Mouse (Mus musculus): Measurements from ENCODE around the gene Sar1b. TPM values are rescaled to one million over a fixed set of nuclear protein-coding genes. Genes with fewer than 3 reads are reported as not detected.

Sar1b gene
- polyA plus RNA-seq, 1 experiment from 2014 or later: 225 TPM

DNA sequence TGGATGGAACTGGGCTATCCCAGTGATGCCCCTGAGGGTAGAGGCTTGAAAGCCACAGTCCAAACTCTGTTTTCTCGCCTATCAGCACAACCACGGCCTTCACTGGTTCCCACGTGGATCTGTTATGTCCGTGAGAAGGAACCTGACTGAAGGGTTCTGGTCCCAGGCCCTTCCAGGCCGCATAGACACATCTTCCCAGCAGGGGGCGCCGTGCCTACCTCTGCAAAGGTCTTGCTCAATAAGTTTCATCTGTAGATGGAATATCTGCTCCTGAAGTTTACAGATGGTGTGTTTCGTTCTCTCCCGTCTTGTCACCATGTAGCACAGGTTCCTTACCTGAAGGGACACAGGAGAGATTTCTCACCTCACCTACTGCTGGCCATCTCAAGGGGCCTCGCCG lies 57.4 kb downstream of the Sar1b start:
- H3K4me2 ChIP-seq (replicated peaks): no peak overlapping the region
- H3K4me1 ChIP-seq (replicated peaks; ENCODE audit: control insufficient read depth, insufficient read depth, low read length): peaks cover 7% of the 10 kb centered on the region; the same call in 1 of the 2 replicates
- no peaks in the 10 kb centered on the region for H3K9me3 ChIP-seq (ENCODE audit: control insufficient read depth, low read length)
- DNase-seq (ENCODE audit: low spot score): peak; percentile 72
- WGBS: 45% methylated on average over 11 of the region's 11 CpGs
- no peak overlapping the region for H3K27ac ChIP-seq
- no peaks in the 10 kb centered on the region for H3K27me3 ChIP-seq (ENCODE audit: control insufficient read depth, insufficient read depth, low read length)
- H3K36me3 ChIP-seq (replicated peaks; ENCODE audit: control insufficient read depth, insufficient read depth): no peaks in the 10 kb centered on the region
- no peak overlapping the region for H3K9ac ChIP-seq
- no peak for ATAC-seq (ENCODE audit: low FRiP score)
- H3K4me3 ChIP-seq (replicated peaks; ENCODE audit: low read length): no peak overlapping the region

GRCm38 (mm10) chr11:51822736-51823135 lies 59.2 kb downstream of the Sar1b start:
- WGBS: 24% methylated on average over 4 of the region's 4 CpGs
- H3K4me3 ChIP-seq (replicated peaks; ENCODE audit: low read length): no peak overlapping the region
- no peak for ATAC-seq (ENCODE audit: low FRiP score)
- H3K4me2 ChIP-seq (replicated peaks): no peak overlapping the region
- H3K4me1 ChIP-seq (replicated peaks; ENCODE audit: control insufficient read depth, insufficient read depth, low read length): peaks cover 7% of the 10 kb centered on the region; the same call in 1 of the 2 replicates
- H3K27ac ChIP-seq: no peak overlapping the region
- no peaks in the 10 kb centered on the region for H3K27me3 ChIP-seq (ENCODE audit: control insufficient read depth, insufficient read depth, low read length)
- no peak overlapping the region for H3K9ac ChIP-seq
- no peaks in the 10 kb centered on the region for H3K36me3 ChIP-seq (replicated peaks; ENCODE audit: control insufficient read depth, insufficient read depth)
- DNase-seq (ENCODE audit: low spot score): no peak
- H3K9me3 ChIP-seq (ENCODE audit: control insufficient read depth, low read length): no peaks in the 10 kb centered on the region

DNA sequence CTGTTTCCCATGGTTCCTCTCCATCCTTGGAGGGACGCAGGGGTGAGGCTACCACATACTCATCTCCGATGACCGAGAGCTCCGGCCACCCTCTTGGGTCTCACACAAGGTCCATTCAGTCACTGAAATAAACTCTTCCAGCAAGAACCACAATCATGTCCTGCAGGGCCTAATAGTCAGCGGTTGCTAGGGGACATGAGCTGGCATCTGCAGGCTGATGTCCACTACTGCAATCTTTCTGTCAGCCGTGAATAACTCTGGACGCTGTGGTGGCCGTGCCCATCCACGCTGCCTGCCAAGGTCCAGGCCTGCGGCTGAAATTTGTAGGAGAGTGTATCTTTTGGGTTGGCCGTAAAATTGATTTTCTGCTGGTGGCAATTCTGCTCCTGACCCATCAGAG lies 59.8 kb downstream of the Sar1b start:
- no peak overlapping the region for H3K9ac ChIP-seq
- H3K36me3 ChIP-seq (replicated peaks; ENCODE audit: control insufficient read depth, insufficient read depth): no peaks in the 10 kb centered on the region
- 33% methylated on average over 11 of the region's 11 CpGs for WGBS
- no peak overlapping the region for H3K4me2 ChIP-seq (replicated peaks)
- H3K27me3 ChIP-seq (ENCODE audit: control insufficient read depth, insufficient read depth, low read length): no peaks in the 10 kb centered on the region
- no peaks in the 10 kb centered on the region for H3K9me3 ChIP-seq (ENCODE audit: control insufficient read depth, low read length)
- H3K4me3 ChIP-seq (replicated peaks; ENCODE audit: low read length): no peak overlapping the region
- H3K4me1 ChIP-seq (replicated peaks; ENCODE audit: control insufficient read depth, insufficient read depth, low read length): peaks cover 7% of the 10 kb centered on the region; the same call in 1 of the 2 replicates
- ATAC-seq (ENCODE audit: low FRiP score) (no peak), DNase-seq (ENCODE audit: low spot score) (no peak)
- no peak overlapping the region for H3K27ac ChIP-seq

- Histone ChIP-seq H3K27me3 (ENCODE audit: control insufficient read depth, insufficient read depth, low read length) (no peaks in the 10 kb centered on the region), H3K9ac (no peak overlapping the region), H3K27ac (no peak overlapping the region), H3K36me3 (replicated peaks; ENCODE audit: control insufficient read depth, insufficient read depth) (no peaks in the 10 kb centered on the region), H3K9me3 (ENCODE audit: control insufficient read depth, low read length) (no peaks in the 10 kb centered on the region), H3K4me3 (replicated peaks; ENCODE audit: low read length) (no peak overlapping the region), H3K4me2 (replicated peaks) (no peak overlapping the region), H3K4me1 (replicated peaks; ENCODE audit: control insufficient read depth, insufficient read depth, low read length) (peaks cover 7% of the 10 kb centered on the region; the same call in 1 of the 2 replicates)
- WGBS: 86% methylated on average over 3 of the region's 3 CpGs
- no peak for ATAC-seq (ENCODE audit: low FRiP score)
- no peak for DNase-seq (ENCODE audit: low spot score)
Measured at GRCm38 (mm10) chr11:51823963-51824753, 60.7 kb downstream of the Sar1b start.

DNA sequence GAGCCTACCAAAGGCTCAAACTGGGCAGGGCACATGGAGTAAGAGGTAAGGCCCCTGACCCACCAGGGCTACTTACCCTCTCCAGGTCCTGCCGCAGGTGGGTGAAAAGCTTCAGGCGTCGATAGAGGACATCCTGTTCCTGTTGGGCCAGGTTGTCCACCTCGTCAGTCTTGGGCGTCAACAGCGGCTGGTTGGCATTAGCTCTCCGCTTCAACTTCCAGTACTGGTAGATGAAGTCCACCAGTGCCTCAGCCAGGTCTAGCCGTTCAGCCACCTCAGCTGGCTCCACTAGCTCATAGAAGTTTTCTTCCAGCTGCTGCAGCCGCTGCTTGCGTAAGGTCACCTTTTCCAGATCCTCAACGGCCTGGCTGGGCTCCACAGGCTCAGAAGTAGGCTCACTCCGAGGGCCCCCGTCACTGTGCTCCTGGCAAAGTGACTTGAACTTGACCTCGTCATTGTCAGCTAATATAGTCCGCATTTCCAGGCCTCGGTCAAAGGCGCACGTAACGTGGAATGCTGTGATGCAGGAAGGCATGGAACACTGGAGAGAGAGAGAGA lies 61.5 kb downstream of the Sar1b start:
- Histone ChIP-seq H3K9ac (no peak overlapping the region), H3K9me3 (ENCODE audit: control insufficient read depth, low read length) (no peaks in the 10 kb centered on the region), H3K36me3 (replicated peaks; ENCODE audit: control insufficient read depth, insufficient read depth) (no peaks in the 10 kb centered on the region), H3K4me2 (replicated peaks) (no peak overlapping the region), H3K27me3 (ENCODE audit: control insufficient read depth, insufficient read depth, low read length) (no peaks in the 10 kb centered on the region), H3K27ac (no peak overlapping the region), H3K4me3 (replicated peaks; ENCODE audit: low read length) (no peak overlapping the region), H3K4me1 (replicated peaks; ENCODE audit: control insufficient read depth, insufficient read depth, low read length) (peaks cover 7% of the 10 kb centered on the region; the same call in 1 of the 2 replicates)
- DNase-seq (ENCODE audit: low spot score): no peak
- WGBS: 93% methylated on average over 19 of the region's 19 CpGs
- no peak for ATAC-seq (ENCODE audit: low FRiP score)

- Histone ChIP-seq H3K4me1 (replicated peaks; ENCODE audit: control insufficient read depth, insufficient read depth, low read length) (peaks cover 5% of the 10 kb centered on the region), H3K27ac (no peak overlapping the region), H3K9me3 (ENCODE audit: control insufficient read depth, low read length) (no peaks in the 10 kb centered on the region), H3K27me3 (ENCODE audit: control insufficient read depth, insufficient read depth, low read length) (no peaks in the 10 kb centered on the region), H3K36me3 (replicated peaks; ENCODE audit: control insufficient read depth, insufficient read depth) (no peaks in the 10 kb centered on the region), H3K4me3 (replicated peaks; ENCODE audit: low read length) (no peak overlapping the region), H3K9ac (no peak overlapping the region), H3K4me2 (replicated peaks) (no peak overlapping the region)
- ATAC-seq (ENCODE audit: low FRiP score) (peak; percentile 37; the same call in 1 of the 2 replicates), DNase-seq (ENCODE audit: low spot score) (no peak)
- 53% methylated on average over 4 of the region's 4 CpGs for WGBS
Measured at GRCm38 (mm10) chr11:51831962-51832909, 68.7 kb downstream of the Sar1b start.

DNA sequence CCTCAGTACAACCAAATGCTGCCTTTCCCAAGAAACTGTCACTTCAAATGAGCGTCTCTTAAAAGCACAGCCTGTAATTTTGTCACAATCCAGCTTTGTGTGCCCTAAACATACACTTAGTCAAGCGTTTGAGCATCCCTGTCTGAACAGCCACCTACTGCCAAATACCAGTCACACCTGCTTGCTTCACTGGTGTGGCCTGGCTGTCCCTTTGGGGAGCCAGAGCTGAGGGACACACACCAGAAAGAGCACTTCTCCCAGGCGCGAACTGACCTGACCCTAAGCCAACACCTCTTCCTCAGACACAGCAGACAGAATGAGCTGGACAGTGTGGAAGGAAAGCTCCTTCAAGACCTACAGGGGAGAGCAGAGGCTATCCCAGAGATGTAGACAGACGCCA lies 69.5 kb downstream of the Sar1b start:
- Histone ChIP-seq H3K4me1 (replicated peaks; ENCODE audit: control insufficient read depth, insufficient read depth, low read length) (peaks cover 5% of the 10 kb centered on the region), H3K9ac (no peak overlapping the region), H3K4me3 (replicated peaks; ENCODE audit: low read length) (no peak overlapping the region), H3K27ac (no peak overlapping the region), H3K36me3 (replicated peaks; ENCODE audit: control insufficient read depth, insufficient read depth) (no peaks in the 10 kb centered on the region), H3K27me3 (ENCODE audit: control insufficient read depth, insufficient read depth, low read length) (no peaks in the 10 kb centered on the region), H3K9me3 (ENCODE audit: control insufficient read depth, low read length) (no peaks in the 10 kb centered on the region), H3K4me2 (replicated peaks) (no peak overlapping the region)
- DNase-seq (ENCODE audit: low spot score): no peak
- 70% methylated on average over 5 of the region's 5 CpGs for WGBS
- ATAC-seq (ENCODE audit: low FRiP score): no peak

GRCm38 (mm10) chr11:51833393-51834066 lies 70.0 kb downstream of the Sar1b start:
- Histone ChIP-seq H3K9ac (no peak overlapping the region), H3K27me3 (ENCODE audit: control insufficient read depth, insufficient read depth, low read length) (no peaks in the 10 kb centered on the region), H3K9me3 (ENCODE audit: control insufficient read depth, low read length) (no peaks in the 10 kb centered on the region), H3K4me2 (replicated peaks) (no peak overlapping the region), H3K36me3 (replicated peaks; ENCODE audit: control insufficient read depth, insufficient read depth) (no peaks in the 10 kb centered on the region), H3K27ac (no peak overlapping the region), H3K4me1 (replicated peaks; ENCODE audit: control insufficient read depth, insufficient read depth, low read length) (peaks cover 5% of the 10 kb centered on the region), H3K4me3 (replicated peaks; ENCODE audit: low read length) (no peak overlapping the region)
- no peak for DNase-seq (ENCODE audit: low spot score)
- ATAC-seq (ENCODE audit: low FRiP score): no peak
- WGBS: 90% methylated on average over 10 of the region's 10 CpGs

GRCm38 (mm10) chr11:51834067-51834411 lies 70.6 kb downstream of the Sar1b start:
- Histone ChIP-seq H3K9ac (no peak overlapping the region), H3K27ac (no peak overlapping the region), H3K36me3 (replicated peaks; ENCODE audit: control insufficient read depth, insufficient read depth) (no peaks in the 10 kb centered on the region), H3K9me3 (ENCODE audit: control insufficient read depth, low read length) (no peaks in the 10 kb centered on the region), H3K4me2 (replicated peaks) (no peak overlapping the region), H3K4me3 (replicated peaks; ENCODE audit: low read length) (no peak overlapping the region), H3K27me3 (ENCODE audit: control insufficient read depth, insufficient read depth, low read length) (no peaks in the 10 kb centered on the region), H3K4me1 (replicated peaks; ENCODE audit: control insufficient read depth, insufficient read depth, low read length) (peaks cover 5% of the 10 kb centered on the region)
- WGBS: 86% methylated on average over 8 of the region's 8 CpGs
- ATAC-seq (ENCODE audit: low FRiP score): no peak
- no peak for DNase-seq (ENCODE audit: low spot score)
